Mouse (Mus musculus): Measurements from ENCODE around the gene Gbx1.
A peak's percentile ranks its signal among the peaks of the same experiment; 100 is the strongest.

Gene Gbx1

DNA sequence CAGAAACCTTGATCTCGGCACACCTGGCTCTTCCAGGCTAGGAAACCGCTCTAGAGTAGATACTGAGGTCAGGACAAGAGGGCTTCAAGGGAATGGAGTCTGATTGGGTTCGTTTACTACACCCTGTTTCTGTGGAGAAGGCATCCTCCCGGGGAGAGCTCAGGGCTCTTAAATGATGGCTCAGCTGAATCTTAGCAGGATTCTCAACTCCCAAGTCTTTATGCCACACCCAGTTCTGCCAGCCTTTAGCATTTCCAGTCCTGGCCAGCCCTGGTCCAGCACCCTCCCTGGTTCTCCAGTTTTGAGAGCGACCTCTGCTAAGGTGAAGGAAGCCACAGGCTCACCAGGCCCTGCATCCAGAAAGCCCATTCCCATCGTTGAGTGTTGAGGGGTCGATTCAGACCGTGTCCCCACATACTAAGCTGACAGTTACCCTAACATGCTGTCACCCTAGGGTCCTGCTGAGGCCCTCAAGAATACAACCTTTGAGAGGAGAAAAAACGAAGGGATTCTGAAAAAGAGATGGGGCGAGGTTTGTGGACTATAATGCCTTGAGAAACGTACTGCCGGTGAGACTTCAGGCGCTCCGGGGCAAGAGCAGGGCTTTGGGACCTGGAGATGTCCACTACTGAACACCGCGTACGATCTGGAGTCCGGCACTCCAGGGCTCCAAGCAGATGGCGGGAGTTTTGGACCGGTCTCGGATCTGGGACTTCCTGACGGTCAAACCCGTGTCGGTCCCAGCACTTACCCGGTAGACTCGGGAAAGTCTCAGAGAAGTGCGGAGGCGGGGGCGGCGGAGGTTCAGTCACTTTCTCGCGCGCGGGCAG is 1.4 kb downstream of the Gbx1 start:
- DNase-seq (ENCODE audit: low read depth, low spot score) = no peak

DNA sequence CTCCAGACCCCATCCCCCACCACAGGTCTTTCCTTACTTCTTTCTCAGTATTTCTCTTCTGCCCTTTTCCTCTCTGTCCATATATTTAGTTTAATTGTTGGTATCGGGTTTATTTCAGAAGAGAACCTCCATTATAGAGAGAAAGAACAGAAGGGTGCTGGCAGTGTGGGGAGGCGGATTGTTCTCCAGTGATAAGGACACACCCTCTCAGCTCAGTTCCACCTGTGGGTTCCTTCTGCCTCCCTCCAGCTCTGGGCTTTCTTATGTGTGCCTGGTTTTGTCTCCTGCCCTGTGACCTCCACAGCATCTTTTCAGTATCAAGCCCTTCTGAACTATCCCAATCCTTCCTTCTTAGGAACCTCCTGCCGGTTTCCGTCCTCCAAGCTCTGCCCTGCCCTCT is 2.5 kb downstream of the Gbx1 start:
- no peak for DNase-seq (ENCODE audit: low read depth, low spot score)

DNA sequence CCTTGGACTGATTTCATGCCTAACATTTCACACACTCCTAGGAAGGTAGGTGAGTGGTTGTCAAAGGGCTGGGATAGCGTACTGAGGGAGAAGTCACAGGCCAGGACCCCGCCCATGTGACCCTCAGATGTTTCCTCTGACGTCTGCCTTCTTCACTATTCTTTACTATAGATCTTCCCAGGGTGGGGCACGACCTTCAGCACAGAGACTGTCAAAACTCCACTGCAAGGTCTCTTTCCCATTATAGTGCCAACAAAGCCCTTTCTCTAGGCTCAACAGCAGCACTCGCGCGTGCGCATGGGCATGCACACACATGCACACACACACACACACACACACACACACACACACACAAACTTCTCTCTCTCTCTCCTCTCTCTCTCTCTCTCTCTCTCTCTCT is 3.2 kb downstream of the Gbx1 start:
- no peak for DNase-seq (ENCODE audit: low read depth, low spot score)

DNA sequence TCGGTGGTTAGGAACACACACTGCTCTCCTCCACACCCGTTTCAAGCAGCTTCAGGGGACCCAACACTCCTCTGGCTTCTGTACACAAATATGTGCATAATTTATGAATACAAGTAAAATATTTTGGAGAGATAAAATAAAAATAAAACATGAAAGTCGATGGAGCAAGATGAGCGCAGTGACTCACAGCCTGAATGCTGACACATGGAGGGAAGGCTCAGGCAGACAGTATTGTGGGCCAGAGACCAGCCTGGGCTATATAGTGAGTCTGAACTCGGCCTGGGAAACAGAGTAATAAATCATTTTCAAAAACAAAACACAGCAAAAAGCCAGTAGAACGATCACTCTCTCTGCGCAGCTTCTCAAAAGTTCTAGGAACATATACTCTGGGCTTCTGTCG is 5.6 kb downstream of the Gbx1 start:
- DNase-seq (ENCODE audit: low read depth, low spot score) = no peak

DNA sequence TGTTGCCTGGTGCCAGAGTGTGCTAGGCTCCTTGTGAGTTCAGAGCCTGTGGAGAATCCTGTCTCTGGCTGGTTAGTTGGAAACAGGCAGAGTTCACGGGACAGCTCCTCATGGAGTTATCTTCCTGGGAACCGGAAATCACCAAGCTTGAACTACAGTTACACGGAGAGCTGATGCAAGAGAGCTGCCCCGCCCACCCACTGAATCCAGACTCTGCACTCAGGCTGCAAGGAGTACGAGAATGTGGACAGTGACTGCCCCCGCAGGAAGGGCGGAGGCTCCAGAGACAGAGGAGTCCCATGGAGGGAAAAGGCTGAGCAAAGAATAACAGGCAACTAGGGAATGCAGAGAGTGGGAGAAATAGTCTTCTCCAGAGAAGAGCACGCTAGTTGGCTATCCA is 14.7 kb downstream of the Gbx1 start:
- peak; percentile 96 for DNase-seq (ENCODE audit: low read depth, low spot score)

DNA sequence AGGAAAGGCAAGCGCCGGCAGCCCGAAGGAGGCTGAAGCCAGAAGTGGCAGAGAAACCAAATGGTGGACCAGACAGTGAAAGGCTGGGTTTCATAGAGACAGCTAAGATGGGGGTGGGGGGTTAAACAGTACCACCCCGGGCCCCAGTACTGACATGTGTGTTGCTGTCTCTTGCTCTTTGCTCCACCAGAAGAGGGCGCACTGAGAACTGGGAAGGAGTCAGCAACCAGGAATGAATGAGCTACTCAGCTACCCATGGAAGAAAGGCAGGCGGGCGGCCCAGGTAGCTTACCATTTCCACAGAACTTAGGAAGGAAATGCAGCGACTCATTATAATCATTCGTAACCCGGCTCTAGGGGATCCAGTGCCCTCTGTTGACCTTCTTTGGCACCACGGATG is 16.4 kb downstream of the Gbx1 start:
- peak; percentile 73 for DNase-seq (ENCODE audit: low read depth, low spot score)

DNA sequence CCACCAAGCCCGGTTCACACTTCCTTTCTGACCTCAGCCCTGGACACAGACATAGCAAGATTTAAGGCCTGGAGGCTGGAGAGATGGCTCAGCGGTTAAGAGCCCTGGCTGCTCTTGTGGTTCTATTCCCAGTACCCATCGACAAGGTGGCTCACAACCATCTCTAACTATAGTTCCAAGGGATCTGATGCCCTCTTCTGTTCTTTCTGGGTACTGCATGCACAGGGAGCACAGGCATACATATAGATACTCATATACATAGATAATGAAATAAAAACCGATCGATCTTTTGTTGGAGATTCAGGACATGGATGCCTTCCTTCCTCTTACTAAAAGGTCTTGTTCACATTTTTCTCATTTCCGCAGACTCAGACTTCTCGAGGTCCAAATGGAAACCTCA is 18.6 kb downstream of the Gbx1 start:
- DNase-seq (ENCODE audit: low read depth, low spot score) = peak; percentile 79

DNA sequence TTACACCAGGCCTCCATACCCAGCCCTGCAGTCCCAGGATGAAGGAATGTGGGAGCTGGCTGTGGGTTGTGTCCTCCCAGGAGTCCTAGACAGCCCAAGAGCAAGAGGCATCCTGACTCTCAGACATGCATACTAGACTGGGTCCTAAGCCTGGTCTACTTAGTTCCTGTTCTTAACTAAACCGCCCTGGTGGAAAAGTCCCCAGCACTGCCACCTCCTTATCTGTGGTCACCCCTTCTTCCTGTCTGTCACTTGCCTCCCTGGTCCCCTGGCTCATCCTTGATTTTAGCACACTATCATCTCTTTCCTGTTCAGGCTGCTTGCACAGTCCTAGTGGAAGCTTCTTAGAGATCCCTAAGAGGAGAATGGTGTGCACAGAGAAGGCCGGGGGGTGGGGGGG is 21.5 kb downstream of the Gbx1 start:
- DNase-seq (ENCODE audit: low read depth, low spot score) = no peak

DNA sequence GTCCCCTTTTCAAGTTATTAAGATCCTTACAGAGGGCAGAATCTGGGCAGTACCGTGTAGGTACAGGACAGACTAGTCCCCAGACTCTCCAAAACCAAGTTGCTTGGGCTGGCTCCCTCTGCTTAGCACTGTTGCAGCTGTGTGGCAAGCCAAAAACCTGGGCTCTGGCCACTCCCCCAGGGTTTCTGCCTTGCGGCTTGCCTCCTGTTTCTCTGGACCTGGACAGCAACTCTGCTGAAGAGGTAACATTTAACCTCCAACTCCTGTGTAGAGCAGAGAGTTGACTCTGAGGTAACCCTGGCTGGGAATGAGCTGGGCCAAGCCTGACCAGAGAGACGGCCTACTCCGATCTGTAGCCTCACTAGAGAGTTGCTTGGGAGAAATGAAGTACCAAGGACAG is 24.2 kb downstream of the Gbx1 start:
- DNase-seq (ENCODE audit: low read depth, low spot score) = no peak

DNA sequence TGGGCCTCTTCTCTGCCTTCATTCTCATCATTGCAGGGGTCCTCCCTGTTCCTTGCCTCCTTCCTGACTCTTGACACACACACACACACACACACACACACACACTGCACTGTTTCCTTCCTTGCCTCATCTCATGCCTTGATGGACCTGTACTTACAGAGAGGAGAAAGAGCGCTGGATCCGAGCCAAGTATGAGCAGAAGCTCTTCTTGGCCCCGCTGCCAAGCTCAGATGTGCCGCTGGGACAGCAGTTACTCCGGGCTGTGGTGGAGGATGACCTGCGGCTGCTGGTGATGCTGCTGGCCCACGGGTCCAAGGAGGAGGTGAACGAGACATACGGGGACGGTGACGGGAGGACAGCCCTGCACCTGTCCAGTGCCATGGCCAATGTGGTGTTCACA is 26.2 kb downstream of the Gbx1 start:
- no peak for DNase-seq (ENCODE audit: low read depth, low spot score)

DNA sequence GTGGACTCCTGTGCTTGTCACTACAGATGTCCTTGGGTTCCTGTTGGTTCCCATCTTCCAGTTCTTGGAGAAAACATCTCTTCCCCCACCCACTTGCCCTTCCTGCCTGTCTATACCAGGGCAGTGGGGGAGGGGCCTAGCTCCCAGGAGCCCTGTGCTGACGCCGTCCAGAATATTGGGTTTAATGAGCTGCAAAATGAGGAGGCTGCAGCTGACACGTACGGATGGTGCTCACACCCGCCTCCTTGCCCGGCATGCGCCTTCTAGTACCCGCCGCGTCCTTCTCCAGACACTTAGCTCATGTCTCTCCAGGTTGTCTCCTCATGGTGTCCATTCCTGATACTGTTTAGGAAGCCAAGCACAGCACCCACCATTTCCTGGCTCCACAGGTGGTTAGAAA is 27.9 kb downstream of the Gbx1 start:
- no peak for DNase-seq (ENCODE audit: low read depth, low spot score)

DNA sequence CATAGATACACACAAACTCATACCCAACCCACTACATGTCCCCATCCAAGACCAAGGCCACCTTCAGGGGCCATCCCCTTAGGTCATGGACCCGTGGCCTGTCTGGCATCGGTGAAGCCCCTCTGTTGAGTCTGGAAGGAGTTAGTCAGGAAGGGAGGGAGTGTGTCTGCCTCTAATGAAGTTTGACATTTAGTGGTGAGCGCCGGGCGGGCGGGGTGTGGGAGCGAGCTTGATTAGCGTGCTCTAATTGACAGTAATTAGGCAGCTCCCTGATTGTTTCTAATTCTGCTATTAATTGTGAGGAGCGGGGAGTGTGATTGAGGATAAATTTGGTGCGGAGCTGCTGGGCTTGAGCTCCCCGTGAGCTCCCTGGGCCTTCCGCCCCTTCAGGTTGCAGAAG is 29.5 kb downstream of the Gbx1 start:
- DNase-seq (ENCODE audit: low read depth, low spot score) = no peak

DNA sequence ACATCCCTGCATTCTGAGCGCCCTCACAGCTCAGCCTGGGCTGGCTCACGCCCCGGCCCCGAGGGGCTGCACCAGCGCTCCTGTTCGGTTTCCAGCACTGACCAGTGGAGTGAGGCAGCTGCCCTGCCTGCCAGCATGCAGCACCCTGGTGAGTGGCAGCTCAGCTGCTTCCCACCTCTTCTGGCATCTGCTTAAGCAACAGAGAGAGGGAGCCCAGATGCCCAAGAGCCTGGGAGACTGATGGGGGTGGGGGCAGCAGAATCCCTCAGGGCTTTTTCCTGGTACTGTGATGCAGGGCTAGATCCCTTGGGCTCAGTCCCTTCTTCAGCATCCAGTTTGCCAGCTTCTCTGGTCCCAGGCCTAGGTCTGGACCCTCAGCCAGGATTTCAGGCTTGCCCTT is 30.2 kb downstream of the Gbx1 start:
- no peak for DNase-seq (ENCODE audit: low read depth, low spot score)

DNA sequence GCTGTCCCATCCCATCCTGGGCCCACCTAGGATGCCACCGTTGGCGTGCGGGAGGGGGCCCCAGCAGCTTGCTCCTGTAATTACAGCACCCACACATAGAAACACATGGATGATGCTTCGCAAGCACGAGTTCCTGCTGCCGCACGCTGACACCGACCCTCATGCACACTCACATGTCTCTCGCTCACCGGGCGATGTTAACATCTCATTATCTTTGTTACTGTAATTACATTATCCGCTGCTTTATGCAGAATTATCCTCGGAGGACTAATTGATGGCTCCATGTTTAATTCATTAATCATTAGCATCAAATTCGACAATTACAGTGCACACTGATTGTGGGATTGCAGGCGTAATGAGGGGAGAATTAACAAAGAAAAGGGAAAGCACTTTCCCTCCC is 32.0 kb downstream of the Gbx1 start:
- DNase-seq (ENCODE audit: low read depth, low spot score) = no peak

DNA sequence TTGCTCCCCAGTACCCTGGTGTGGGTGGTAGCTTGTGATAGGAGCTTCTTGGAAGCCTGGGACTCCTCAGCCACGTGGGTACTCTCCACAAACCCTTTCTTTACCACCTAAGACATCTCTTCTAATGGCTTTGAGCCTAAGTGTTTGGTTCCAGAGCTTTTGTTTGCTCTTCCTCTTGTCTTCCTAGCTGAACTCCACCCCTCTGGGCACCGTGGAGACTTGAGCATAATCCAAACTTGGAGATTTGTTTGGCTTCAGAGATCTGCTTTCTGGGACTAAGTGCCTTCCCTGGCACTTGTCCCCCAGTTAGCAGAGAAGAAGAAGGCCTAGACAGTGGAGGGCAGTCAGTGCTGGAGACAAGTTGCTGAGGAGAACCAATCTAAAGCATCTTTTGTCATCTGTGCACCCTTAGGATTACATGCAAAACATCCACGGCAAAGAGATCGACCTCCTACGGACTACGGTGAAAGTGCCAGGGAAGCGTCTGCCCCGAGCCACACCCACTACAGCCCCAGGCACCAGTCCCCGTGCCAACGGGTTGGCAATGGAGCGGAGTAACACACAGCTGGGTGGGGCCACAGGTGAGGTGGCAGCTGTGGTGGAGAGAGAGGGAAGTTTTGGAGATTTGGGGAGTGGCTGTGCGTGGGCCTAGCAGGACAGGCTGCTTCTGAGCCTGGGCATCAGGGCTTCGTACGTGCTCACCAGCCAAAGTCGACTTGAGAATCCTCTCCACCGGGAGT is 34.3 kb downstream of the Gbx1 start:
- no peak for DNase-seq (ENCODE audit: low read depth, low spot score)

DNA sequence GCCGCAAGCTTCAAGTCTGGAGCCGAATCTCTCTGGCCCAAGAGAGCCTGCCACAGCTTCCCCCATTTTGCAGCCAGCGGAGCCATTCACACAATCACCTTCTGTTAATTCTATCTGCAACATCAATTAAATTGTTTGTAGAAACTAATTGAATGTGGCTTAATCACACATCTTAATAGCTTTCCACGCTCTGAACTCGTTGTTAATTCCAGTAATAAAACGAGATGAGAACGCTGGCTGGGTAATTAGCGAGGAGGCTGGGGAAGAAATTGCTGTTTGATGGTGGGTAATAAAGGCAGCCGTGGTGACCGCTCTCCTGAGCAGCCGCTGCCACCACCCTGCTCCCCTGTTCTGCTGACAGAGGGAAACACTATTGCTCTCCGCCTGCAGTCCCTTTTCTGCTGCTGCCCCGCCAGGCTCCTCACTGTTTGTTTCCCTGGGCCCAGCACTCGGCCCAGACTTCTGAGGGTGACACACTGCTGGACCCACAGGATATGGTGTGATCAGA is 36.5 kb downstream of the Gbx1 start:
- no peak for DNase-seq (ENCODE audit: low read depth, low spot score)

DNA sequence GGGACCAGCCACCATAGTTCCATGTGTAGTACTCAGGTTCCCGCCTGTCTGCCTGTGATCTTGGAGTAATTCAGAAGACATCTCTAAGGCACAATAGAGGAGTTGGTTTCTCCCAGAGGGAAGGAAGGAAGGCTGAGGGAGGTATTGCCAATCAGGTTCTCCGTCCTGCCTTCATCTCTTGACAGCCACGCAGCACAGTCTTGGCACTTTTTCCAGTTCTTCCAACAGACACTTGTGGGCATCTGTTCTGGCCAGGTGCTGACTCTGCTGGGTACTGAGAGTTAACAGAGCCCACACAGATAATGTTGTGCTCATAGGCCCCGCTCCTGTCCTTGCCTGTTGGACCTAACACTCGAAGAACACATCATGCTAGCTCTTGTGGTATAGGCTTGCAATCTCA is 40.3 kb downstream of the Gbx1 start:
- no peak for DNase-seq (ENCODE audit: low read depth, low spot score)

DNA sequence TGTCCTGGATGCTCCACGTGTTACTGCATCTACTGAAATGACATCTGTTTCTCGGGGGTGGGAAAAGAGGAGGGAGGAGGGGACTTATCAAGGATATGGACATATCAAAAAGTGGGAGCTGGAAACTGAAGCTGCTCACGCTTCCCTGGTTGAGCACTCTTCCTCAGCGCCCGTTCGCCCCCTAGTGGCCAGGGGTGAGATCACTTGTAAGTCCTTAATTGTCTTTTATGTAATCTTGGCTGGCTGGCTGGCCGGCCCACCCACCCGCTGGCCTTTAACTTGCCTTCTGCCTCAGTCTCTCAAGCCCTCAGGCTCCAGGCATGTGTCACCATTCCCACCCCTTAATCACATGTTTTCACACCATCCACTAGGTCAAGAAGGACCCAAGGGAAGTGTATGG is 40.9 kb downstream of the Gbx1 start:
- DNase-seq (ENCODE audit: low read depth, low spot score) = peak; percentile 87

DNA sequence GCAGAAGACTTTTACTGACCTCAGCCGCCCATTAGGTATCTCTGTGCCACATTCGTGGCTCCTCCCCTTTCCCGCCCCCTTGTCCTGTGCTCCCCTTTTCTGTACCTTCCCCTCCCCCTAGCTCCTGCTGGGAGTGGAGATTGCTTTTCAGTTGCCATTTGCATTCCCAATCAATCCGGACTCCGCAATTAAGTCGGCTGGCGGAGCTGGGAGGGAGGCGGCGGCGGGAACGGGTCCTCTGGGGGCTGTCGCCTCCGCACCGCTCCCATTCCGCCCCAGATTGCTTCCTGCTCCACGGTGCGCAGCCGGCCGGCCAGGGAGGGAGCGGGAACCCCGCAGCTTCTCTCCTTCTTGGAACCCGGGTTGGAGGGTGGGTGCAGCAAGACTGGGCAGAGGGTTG is 42.0 kb downstream of the Gbx1 start:
- peak; percentile 89 for DNase-seq (ENCODE audit: low read depth, low spot score)

DNA sequence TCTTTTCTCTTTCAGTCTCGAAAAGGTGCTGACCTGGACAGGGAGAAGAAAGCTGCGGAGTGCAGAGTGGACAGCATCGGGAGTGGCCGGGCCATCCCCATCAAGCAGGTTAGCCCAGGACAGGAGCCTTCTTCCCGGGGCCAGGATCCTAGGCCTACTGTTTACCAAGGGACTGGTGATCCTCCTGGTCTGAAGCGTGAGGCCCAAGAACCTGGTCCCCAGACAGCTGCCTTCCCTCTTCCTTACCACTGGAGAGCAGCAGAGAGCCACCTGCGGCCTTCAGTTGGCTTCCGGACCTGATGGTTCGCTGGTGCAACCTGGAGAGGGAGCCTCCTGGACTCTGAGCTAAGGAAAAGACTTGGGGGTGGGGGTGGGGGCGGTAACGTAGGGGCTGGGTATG is 43.7 kb downstream of the Gbx1 start:
- peak; percentile 95 for DNase-seq (ENCODE audit: low read depth, low spot score)

DNA sequence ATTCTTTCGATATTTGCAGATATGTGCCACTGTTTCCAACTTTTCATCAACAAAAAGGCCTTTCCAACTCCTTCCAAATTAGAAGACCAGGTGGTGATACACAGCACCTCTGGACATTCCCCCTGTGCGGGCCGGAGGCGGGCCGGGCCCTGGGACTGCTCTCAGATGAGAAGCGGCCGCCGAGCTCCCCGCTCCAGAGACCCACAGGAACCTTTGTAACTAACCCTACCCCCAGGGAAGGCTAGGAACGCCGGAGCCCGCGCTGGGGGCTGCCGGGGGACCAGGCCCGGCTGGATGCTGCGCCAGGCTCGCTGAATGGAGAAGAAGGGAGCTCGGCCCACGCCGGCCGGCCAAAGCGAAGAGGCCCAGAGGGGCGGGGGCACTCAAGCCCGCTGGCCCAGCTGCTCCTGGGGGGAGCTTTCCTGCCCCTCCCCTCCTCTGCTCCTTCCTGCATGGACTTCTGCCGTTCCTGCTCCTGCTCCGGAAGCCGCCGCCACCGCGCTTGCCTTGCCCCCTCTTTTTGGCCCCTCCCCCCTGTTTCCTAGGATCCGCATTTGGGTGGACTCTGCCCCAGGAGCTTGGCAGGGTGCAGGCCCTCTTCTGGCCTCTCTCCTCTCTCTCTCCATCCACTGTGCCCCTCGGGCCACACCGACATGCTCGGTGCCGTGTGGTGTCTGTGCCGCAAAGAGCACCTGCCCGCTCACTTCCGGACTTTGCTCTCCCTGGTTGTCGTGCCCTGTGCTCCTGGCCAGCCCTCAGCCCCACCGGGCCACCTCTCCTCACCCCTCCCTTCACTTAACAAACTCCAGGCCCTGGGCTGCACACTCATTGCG is 44.5 kb downstream of the Gbx1 start:
- DNase-seq (ENCODE audit: low read depth, low spot score) = peak; percentile 78

DNA sequence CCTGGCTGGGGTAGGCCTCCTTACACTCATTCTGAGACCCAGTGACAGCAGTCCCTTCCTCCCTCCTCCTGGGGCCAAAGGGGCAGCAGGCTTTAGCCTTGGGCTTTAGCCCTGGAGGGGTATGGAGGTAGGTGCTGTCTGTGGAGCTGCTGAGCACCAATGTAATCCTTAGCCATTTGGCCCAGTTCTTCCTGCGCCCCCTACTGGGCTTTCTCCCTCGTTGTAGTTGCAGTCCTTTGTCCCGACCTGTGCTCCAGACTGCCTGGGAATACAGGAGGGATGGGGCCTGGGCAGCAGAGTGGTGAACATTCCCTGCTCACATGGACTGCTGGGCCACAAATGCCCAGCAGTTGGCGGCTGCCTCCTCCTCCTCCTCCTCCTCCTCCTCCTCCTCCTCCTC is 45.4 kb downstream of the Gbx1 start:
- DNase-seq (ENCODE audit: low read depth, low spot score) = peak; percentile 92

Data from R1 (cell line).